Mouse (Mus musculus) left cerebral cortex, adult 2 months (tissue): ENCODE measurements around the gene Idi1. TPM values are rescaled to one million over a fixed set of nuclear protein-coding genes. Genes with fewer than 3 reads are reported as not detected.
"Not testable (repeated sequence)": the region's sequence is repeated elsewhere in the genome, so short reads cannot be mapped to it uniquely, and the experiment has no call there.

Experiments
- DNase-seq, 2 experiments: peaks; one replicate each; pipeline ENCODE4 v3.0.0; 2021 to 2022; ENCODE audit warnings: low spot score in 2 of 2, mixed read lengths in 1 of 2; ENCODE audit errors: extremely low spot score in 1 of 2
- H3K27ac ChIP-seq: fragments of 200-600 bp; 2 replicates; pipeline ENCODE4 v1.8.1; 2022
- H3K4me3 ChIP-seq: fragments of 200-600 bp; 2 replicates; pipeline ENCODE4 v1.8.1; 2022
- CTCF ChIP-seq: fragments of 200-600 bp; IDR thresholded peaks from 2 replicates; pipeline ENCODE4 v1.8.1; 2022; ENCODE audit warnings: antibody characterized with exemption, mild to moderate bottlenecking, moderate library complexity
- intact Hi-C: fragments of 180-260 bp; cut with DNase I; formaldehyde crosslinking; loops from one replicate; pipeline ENCODE4 v1.15.1; 2025
- total RNA-seq, 2 experiments: library from RNA; stranded (reverse); gene quantifications; 2 replicates each; pipeline ENCODE4 v1.2.3; 2021

Idi1 gene
- total RNA-seq, 2 experiments from 2014 or later: 32.6 to 35.1 TPM

DNA sequence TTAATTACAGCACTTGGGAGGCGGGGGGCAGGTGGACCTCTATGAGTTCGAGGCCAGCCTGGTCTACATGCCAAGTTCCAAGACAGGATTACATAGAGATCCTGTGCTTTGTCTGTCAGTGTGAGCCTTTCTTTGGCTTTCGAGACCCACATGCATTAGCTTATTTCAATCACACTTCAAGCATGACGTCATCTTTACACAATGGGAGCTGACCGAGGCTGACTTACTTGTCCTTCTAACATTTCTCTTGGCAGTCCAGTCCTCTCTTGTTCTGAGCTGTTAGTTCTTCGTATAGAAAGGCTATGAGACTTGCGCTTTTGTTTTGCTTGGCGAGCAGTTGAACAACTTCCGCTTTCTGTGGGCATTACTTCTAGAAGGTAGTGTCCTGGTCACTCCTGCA is 24.4 kb upstream of the Idi1 start:
- DNase-seq: no peak
- Histone ChIP-seq H3K27ac (no peak overlapping the region), H3K4me3 (no peak overlapping the region)
- no peak for TF ChIP-seq CTCF
- intact Hi-C loops: no loop called here

DNA sequence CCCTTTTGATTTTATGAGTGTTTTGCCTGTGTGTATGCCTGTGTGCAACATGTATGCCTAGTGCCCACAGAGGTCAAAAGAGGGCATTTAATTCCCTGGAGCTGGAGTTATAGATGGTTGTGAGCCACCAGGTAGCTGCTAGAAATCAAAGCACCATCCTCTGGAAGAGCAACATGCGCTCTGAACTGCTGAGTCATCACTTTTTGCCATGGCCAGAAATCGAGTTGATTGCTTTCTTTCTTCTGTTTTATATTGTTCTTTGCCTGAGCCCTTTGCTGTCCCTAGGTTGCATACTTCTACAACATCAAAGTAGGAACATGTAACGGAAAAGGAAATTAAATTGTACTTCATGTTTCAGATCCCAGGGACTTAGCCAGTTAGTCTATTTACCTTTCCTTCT is 20.3 kb upstream of the Idi1 start:
- no peak for DNase-seq
- intact Hi-C loops: no loop called here
- H3K4me3 ChIP-seq: no peak overlapping the region
- no peak overlapping the region for H3K27ac ChIP-seq
- no peak for TF ChIP-seq CTCF

DNA sequence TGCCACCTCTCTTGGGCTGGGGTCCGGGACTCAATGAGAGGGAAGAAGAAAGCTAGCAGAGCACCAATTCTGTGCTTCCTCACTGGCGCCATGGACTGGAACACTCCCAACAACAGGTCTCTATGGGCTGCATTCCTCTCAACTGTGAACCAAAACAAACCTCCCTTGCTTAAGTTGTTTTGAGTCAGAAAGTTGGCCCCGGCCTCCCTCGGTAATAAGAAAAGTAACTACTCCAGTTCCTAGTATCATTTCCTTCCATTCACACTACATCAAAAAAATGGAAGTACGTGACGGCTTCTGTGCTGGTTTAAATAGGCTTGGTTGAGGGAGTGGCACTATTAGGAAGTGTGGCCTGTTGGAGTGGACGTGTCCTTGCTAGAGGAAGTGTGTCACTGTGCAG is 18.7 kb upstream of the Idi1 start:
- DNase-seq: no peak
- intact Hi-C loops: no loop called here
- TF ChIP-seq CTCF: no peak
- Histone ChIP-seq H3K4me3 (no peak overlapping the region), H3K27ac (peak overlapping the region; percentile 10; the same call in 1 of the 2 replicates)

- no peak overlapping the region; the same call in 1 of the 2 replicates for H3K27ac ChIP-seq
- no peak for DNase-seq
- peak overlapping the region; percentile 68 for H3K4me3 ChIP-seq
- intact Hi-C loops: loop anchor here (10.0 kb wide), 1 partner anchor 895 kb away; the partner anchor contains the start of gene Zmynd11
- TF ChIP-seq CTCF: no peak
Measured at GRCm38 (mm10) chr13:8869578-8870157, 15.6 kb upstream of the Idi1 start.

DNA sequence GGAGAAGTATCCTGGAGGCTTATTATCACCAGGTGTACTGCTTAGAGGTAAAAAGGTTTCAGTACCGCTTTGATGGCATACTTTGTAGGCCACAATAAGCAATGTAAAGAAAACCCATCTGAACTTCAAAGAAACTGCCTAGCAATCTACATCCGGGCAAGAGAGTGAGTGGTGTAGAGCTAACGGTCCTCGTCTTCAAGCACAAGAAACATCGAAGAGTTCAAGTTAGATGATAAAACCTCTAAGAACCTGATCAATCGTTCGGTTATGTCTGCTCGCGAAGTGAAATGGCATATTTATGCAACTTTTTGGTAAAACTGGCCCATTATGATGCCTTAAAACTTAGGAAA is 15.2 kb upstream of the Idi1 start:
- peak overlapping the region; percentile 68 for H3K4me3 ChIP-seq
- DNase-seq: no peak
- intact Hi-C loops: loop anchor here (10.0 kb wide), 1 partner anchor 895 kb away; the partner anchor contains the start of gene Zmynd11
- H3K27ac ChIP-seq: peak overlapping the region; percentile 99
- no peak for TF ChIP-seq CTCF

DNA sequence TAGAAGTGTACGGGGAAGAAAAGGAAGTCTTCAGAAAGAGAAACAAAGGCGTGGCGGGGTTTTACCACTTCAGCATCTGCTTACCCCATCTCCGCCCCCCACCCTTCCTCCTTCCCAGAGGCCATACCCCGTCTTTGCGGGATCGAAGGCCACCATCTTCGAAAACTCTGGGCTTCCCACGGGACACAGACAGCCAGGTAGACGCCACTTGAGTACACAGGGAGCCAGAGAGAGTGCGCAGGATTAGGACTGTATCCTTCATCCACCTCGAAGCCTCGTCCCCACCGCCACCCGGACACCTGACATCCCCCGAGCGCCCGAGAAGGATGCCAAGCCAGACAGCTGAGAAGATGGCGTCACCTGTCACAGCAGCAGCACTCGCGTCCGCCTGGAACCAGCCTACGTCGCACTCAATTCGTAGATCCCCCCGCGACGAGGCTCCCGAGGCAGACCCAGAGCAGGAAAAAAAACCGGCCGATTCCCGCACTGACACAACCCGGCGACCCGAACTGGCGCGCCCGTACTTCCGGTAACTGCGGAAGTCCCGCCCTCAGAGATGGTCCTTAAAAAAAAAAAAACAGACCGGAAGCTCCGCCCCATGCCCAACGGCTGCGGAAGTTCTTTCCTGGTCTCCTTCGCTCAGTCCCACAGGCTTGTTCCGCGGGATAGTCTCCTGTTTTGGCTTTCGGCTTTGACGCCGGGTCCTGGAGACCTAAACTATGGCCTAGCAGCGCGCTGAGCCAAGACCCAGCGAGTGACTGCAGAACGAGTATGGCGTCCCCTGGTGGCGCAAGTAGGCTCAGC is 14.6 kb upstream of the Idi1 start:
- DNase-seq: peak; percentile 85 to 89
- TF ChIP-seq CTCF: peak; percentile 92
- Histone ChIP-seq H3K4me3 (peak overlapping the region; percentile 68), H3K27ac (peak overlapping the region; percentile 99)
- intact Hi-C loops: loop anchor here (1.0 to 10.0 kb wide), 2 partner anchors 15 to 894 kb away; partner anchors contain the start of genes Idi1 and Zmynd11

DNA sequence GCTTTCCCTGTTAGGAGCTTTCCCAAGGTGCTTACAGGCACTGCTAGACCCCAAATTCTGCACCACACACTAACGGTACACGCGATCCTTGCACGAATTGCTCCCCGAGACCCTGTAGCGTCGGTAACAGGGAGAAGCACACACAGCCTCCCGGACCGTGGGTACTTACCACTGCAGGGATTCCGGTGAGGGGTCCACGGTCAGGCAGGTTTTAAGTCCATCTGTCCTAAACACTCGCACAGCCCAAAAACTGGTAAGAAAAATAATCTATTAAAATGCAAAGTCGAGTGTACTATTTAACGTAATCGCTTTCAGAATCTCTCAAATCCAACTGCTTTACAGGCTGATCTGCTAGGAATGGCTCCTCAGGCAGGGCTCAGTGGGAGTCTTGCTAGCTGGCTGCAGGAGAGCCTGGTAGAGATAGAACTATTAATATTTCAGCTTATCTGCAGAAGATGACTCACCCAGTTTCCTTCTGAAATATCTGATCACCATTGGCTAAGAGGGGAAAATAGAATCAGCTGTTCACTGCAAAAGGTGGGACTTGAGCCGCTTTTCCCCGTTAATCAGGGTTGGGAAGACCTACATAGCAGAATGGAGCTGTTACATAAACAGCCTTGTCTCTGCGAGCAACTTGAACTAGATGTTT is 13.9 kb upstream of the Idi1 start, which contains the start of gene Wdr37:
Wdr37 (minus strand) TSS at position 596 of the 649 bp plus-strand sequence.
- TF ChIP-seq CTCF: no peak
- peak; percentile 50 to 53 for DNase-seq
- Histone ChIP-seq H3K4me3 (peak within 1 kb of the TSS; percentile 68), H3K27ac (peak within 1 kb of the TSS; percentile 99)
- intact Hi-C loops: loop anchor here (1.0 to 10.0 kb wide), 2 partner anchors 14 to 893 kb away; partner anchors contain the start of genes Idi1 and Zmynd11

- Histone ChIP-seq H3K27ac (no peak overlapping the region), H3K4me3 (no peak overlapping the region)
- intact Hi-C loops: loop anchor here (10.0 kb wide), 1 partner anchor 891 kb away; the partner anchor contains the start of gene Zmynd11
- no peak for TF ChIP-seq CTCF
- no peak for DNase-seq
Measured at GRCm38 (mm10) chr13:8873776-8874175, 11.5 kb upstream of the Idi1 start.

GRCm38 (mm10) chr13:8881611-8882010 is 3.7 kb upstream of the Idi1 start:
- intact Hi-C loops: no loop called here

DNA sequence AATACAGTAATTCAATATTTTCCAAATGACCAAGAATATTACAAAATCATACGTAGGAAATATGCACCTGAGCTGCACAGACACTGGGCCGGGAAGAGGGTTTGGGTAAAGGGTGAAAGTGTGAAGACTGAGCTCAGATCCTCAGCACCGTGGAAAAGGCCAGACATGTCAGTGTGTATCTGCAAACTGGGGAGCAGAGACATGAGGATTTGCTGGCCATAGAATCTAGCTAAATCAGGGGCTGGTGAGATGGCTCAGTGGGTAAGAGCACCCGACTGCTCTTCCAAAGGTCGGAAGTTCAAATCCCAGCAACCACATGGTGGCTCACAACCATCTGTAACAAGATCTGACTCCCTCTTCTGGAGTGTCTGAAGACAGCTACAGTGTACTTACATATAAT is 1.4 kb upstream of the Idi1 start:
- DNase-seq, intact Hi-C loops, H3K4me3 ChIP-seq, H3K27ac ChIP-seq: not testable (repeated sequence)

More at GRCm38 (mm10) chr13:8881611-8882010, 3.7 kb upstream of the Idi1 start:
- TF ChIP-seq CTCF: no peak
- H3K4me3 ChIP-seq: no peak overlapping the region
- no peak overlapping the region for H3K27ac ChIP-seq
- no peak for DNase-seq

- no peak for DNase-seq
- H3K4me3 ChIP-seq: peak overlapping the region; percentile 95
- peak overlapping the region; percentile 99 for H3K27ac ChIP-seq
- intact Hi-C loops: loop anchor here (5.0 kb wide), 3 partner anchors 86 to 206 kb away; partner anchors contain the start of genes Gtpbp4 and Larp4b
- TF ChIP-seq CTCF: no peak
Measured at GRCm38 (mm10) chr13:8886185-8886560, 872 bp downstream of the Idi1 start.

GRCm38 (mm10) chr13:8888603-8889002 is 3.3 kb downstream of the Idi1 start:
- DNase-seq: no peak
- H3K27ac ChIP-seq: no peak overlapping the region
- TF ChIP-seq CTCF: peak; percentile 40
- intact Hi-C loops: loop anchor here (5.0 kb wide), 3 partner anchors 84 to 204 kb away; partner anchors contain the start of genes Gtpbp4 and Larp4b
- no peak overlapping the region for H3K4me3 ChIP-seq

DNA sequence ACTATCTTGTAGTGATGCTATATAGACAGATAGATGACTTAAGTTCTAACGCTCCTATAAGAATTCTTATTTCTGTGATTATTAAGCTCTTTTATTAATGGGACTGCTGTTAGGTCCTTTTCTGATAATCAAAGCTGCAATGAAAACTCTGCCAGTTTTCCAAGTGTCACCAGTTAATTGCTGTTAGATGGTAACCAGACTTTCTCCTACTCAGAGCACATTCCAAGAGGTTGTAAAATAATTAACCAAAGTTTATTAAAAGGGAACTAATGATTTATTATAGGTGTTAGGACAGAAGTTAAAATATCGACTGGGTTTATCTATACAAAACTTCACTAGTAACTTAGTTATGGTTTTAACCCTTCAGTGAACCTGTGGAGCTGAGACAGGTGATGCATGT is 20.7 kb downstream of the Idi1 start:
- H3K27ac ChIP-seq, DNase-seq, intact Hi-C loops, H3K4me3 ChIP-seq: not testable (repeated sequence)

DNA sequence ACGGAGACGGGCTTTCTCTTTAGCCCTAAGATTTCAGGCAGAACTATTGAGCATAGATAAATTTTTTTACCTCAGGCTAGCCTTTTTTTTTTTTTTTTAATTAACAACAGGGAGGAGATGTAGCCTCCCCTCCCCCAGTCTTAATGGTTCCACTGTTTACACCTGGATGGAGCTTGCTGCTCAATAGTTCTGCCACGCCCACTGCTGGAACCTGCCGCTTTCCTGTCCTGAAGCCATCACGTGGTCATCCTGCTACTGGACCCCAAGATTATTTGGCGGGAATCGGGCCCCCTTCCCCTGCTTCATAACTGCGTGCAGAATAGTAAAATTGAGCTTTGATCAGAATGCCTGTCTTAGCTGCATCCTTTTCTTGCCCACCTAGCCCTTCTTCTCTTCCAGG is 28.6 kb downstream of the Idi1 start:
- H3K27ac ChIP-seq, intact Hi-C loops, DNase-seq, H3K4me3 ChIP-seq: not testable (repeated sequence)
